Mouse (Mus musculus): ENCODE measurements around the gene Metap1. TPM values are rescaled to one million over a fixed set of nuclear protein-coding genes. Genes with fewer than 3 reads are reported as not detected.
"Not testable (repeated sequence)": the region's sequence is repeated elsewhere in the genome, so short reads cannot be mapped to it uniquely, and the experiment has no call there.

Metap1 gene
- polyA plus RNA-seq, 1 experiment from 2014 or later = 45.7 TPM

GRCm38 (mm10) chr3:138488584-138489326 lies 560 bp downstream of the Metap1 start:
- WGBS = under 1% methylated on average over 50 of the region's 61 CpGs
- Histone ChIP-seq H3K4me3 (ENCODE audit: low read length) (peak overlapping the region; percentile 65), H3K27ac (ENCODE audit: low read depth, low read length) (peak overlapping the region; percentile 57), H3K27me3 (replicated peaks; ENCODE audit: control insufficient read depth, insufficient read depth, low read length) (no peaks in the 10 kb centered on the region), H3K36me3 (ENCODE audit: control insufficient read depth, insufficient read depth, low read length) (peaks cover 7% of the 10 kb centered on the region), H3K4me2 (ENCODE audit: low read length) (peak overlapping the region; percentile 86), H3K9me3 (ENCODE audit: control insufficient read depth, low read length) (no peaks in the 10 kb centered on the region), H3K9ac (ENCODE audit: low read depth, low read length) (peak overlapping the region; percentile 82), H3K4me1 (ENCODE audit: control insufficient read depth, insufficient read depth, low read depth, low read length) (peaks cover 12% of the 10 kb centered on the region)
- ATAC-seq = no peak

DNA sequence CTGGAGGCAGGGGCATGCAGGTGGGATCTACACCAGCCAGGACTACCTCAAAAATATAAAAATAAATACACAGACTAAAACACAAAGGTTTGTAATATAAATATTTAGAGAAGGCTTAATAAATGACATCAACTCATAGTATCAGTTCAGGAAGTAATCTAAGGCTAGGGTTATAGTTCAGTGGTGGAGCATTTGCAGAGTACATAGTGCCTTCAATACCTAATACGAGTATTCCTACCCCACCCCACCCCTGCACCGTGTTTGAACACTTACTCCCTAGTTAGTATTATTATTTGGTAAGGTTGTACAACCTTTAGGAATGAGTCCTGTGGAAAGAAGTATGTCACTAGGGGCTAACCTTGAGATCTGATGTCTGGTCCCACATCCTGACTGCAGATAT lies 6.1 kb downstream of the Metap1 start:
- H3K9me3 ChIP-seq (ENCODE audit: control insufficient read depth, low read length) = no peaks in the 10 kb centered on the region
- no peak overlapping the region for H3K9ac ChIP-seq (ENCODE audit: low read depth, low read length)
- 89% methylated on average over 2 of the region's 2 CpGs for WGBS

DNA sequence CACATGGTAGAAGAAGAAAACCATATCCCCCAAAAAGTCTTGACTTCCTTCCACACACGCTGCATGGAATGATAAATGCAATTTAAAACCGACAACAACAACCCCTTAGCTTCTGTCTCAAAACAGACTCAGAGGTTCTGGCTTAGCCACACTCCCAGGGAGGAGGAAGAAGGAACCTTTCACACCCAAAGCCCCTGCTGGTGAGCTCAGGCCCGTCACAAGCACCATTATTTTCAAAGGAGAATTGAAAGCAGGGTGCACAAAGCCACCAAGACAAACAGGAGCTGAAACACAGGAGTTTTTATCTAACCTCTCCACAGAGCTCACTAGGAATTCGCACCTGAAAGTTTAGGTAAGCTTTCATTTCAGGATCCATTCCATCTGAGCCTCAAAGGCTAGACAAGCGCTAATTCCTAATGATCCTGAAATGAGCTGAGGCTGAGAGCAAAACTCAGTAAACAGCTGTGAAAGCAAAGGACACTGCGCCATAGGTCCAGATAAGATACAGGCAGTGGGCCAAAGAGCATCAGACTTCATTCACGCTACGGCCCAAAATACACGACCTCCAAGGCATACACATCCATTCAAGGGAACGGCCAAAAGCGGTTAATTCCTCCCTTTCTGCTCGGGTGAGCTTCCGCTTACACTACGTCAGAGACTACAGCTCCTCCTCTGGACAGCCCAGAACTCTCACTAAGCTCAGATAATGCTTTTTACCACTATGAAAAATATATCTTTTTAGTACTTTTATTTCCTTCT lies 7.6 kb downstream of the Metap1 start:
- Histone ChIP-seq H3K9me3 (ENCODE audit: control insufficient read depth, low read length) (no peaks in the 10 kb centered on the region), H3K27ac (ENCODE audit: low read depth, low read length) (no peak overlapping the region), H3K4me2 (ENCODE audit: low read length) (no peak overlapping the region), H3K36me3 (ENCODE audit: control insufficient read depth, insufficient read depth, low read length) (peaks cover 11% of the 10 kb centered on the region), H3K4me1 (ENCODE audit: control insufficient read depth, insufficient read depth, low read depth, low read length) (no peaks in the 10 kb centered on the region), H3K4me3 (ENCODE audit: low read length) (no peak overlapping the region), H3K27me3 (replicated peaks; ENCODE audit: control insufficient read depth, insufficient read depth, low read length) (no peaks in the 10 kb centered on the region), H3K9ac (ENCODE audit: low read depth, low read length) (no peak overlapping the region)
- WGBS = 59% methylated on average over 14 of the region's 14 CpGs
- no peak for ATAC-seq

More for the DNA sequence above, 6.1 kb downstream of the Metap1 start:
- Histone ChIP-seq H3K27me3 (replicated peaks; ENCODE audit: control insufficient read depth, insufficient read depth, low read length) (no peaks in the 10 kb centered on the region), H3K4me2 (ENCODE audit: low read length) (no peak overlapping the region), H3K27ac (ENCODE audit: low read depth, low read length) (no peak overlapping the region), H3K4me1 (ENCODE audit: control insufficient read depth, insufficient read depth, low read depth, low read length) (peaks cover 8% of the 10 kb centered on the region), H3K4me3 (ENCODE audit: low read length) (no peak overlapping the region), H3K36me3 (ENCODE audit: control insufficient read depth, insufficient read depth, low read length) (peaks cover 11% of the 10 kb centered on the region)
- no peak for ATAC-seq

GRCm38 (mm10) chr3:138479489-138479888 lies 9.8 kb downstream of the Metap1 start:
- 94% methylated on average over 8 of the region's 8 CpGs for WGBS
- H3K9me3 ChIP-seq (ENCODE audit: control insufficient read depth, low read length) = no peaks in the 10 kb centered on the region
- H3K27ac ChIP-seq (ENCODE audit: low read depth, low read length) = no peak overlapping the region
- no peak for ATAC-seq
- no peaks in the 10 kb centered on the region for H3K27me3 ChIP-seq (replicated peaks; ENCODE audit: control insufficient read depth, insufficient read depth, low read length)
- H3K4me1 ChIP-seq (ENCODE audit: control insufficient read depth, insufficient read depth, low read depth, low read length) = no peaks in the 10 kb centered on the region
- no peak overlapping the region for H3K4me2 ChIP-seq (ENCODE audit: low read length)
- H3K36me3 ChIP-seq (ENCODE audit: control insufficient read depth, insufficient read depth, low read length) = peaks cover 5% of the 10 kb centered on the region
- H3K9ac ChIP-seq (ENCODE audit: low read depth, low read length) = no peak overlapping the region
- H3K4me3 ChIP-seq (ENCODE audit: low read length) = no peak overlapping the region

DNA sequence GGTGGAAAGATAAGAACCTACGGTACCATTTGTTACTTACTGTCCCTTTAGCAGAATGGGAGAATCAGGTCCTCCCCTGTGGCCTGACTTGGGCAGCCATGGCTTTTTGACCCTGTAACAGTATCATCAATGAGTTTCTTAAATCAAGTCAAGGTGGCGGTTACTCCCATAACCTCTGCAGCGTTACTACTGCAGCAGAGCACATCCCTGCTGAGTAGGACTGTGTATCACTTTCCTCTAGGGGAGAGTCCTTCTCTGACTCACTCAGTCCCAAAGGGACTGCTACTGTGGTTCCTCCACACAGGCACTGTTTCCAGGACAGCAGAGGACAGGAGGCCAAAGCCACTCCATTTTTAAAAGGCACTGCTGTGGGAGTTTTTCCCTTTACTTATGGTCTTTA lies 18.2 kb downstream of the Metap1 start:
- 87% methylated on average over 3 of the region's 3 CpGs for WGBS
- no peak overlapping the region for H3K27ac ChIP-seq (ENCODE audit: low read depth, low read length)
- no peaks in the 10 kb centered on the region for H3K9me3 ChIP-seq (ENCODE audit: control insufficient read depth, low read length)
- peaks cover 17% of the 10 kb centered on the region for H3K36me3 ChIP-seq (ENCODE audit: control insufficient read depth, insufficient read depth, low read length)
- no peak overlapping the region for H3K4me2 ChIP-seq (ENCODE audit: low read length)
- H3K4me1 ChIP-seq (ENCODE audit: control insufficient read depth, insufficient read depth, low read depth, low read length) = no peaks in the 10 kb centered on the region
- no peak overlapping the region for H3K4me3 ChIP-seq (ENCODE audit: low read length)
- H3K27me3 ChIP-seq (replicated peaks; ENCODE audit: control insufficient read depth, insufficient read depth, low read length) = no peaks in the 10 kb centered on the region
- no peak overlapping the region for H3K9ac ChIP-seq (ENCODE audit: low read depth, low read length)
- ATAC-seq = no peak

DNA sequence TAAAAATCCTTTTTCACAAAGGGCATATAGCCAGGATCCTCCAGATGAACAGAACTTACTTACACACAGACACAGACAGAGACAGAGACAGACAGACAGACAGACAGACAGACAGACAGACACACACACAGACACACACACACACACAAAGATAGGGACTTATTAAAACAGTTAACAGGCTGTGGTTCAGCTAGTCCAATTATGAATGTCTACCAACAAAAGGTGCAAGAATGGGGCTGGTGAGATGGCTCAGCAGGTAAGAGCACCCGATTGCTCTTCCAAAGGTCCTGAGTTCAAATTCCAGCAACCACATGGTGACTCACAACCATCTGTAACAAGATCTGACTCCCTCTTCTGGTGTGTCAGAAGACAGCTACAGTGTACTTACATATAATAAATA lies 22.7 kb downstream of the Metap1 start:
- 93% methylated on average over 1 of the region's 1 CpGs for WGBS
- H3K4me1 ChIP-seq (ENCODE audit: control insufficient read depth, insufficient read depth, low read depth, low read length); H3K4me3 ChIP-seq (ENCODE audit: low read length); H3K9ac ChIP-seq (ENCODE audit: low read depth, low read length); H3K27ac ChIP-seq (ENCODE audit: low read depth, low read length); H3K9me3 ChIP-seq (ENCODE audit: control insufficient read depth, low read length); H3K27me3 ChIP-seq (replicated peaks; ENCODE audit: control insufficient read depth, insufficient read depth, low read length); H3K4me2 ChIP-seq (ENCODE audit: low read length); ATAC-seq: not testable (repeated sequence)
- H3K36me3 ChIP-seq (ENCODE audit: control insufficient read depth, insufficient read depth, low read length) = peaks cover 24% of the 10 kb centered on the region

- WGBS = 83% methylated on average over 16 of the region's 16 CpGs
- ATAC-seq = no peak
- Histone ChIP-seq H3K36me3 (ENCODE audit: control insufficient read depth, insufficient read depth, low read length) (peaks cover 27% of the 10 kb centered on the region), H3K4me3 (ENCODE audit: low read length) (no peak overlapping the region), H3K27me3 (replicated peaks; ENCODE audit: control insufficient read depth, insufficient read depth, low read length) (no peaks in the 10 kb centered on the region), H3K4me2 (ENCODE audit: low read length) (no peak overlapping the region), H3K4me1 (ENCODE audit: control insufficient read depth, insufficient read depth, low read depth, low read length) (no peaks in the 10 kb centered on the region), H3K9ac (ENCODE audit: low read depth, low read length) (no peak overlapping the region), H3K9me3 (ENCODE audit: control insufficient read depth, low read length) (no peaks in the 10 kb centered on the region), H3K27ac (ENCODE audit: low read depth, low read length) (no peak overlapping the region)
Measured at GRCm38 (mm10) chr3:138464573-138465147, 24.7 kb downstream of the Metap1 start.

DNA sequence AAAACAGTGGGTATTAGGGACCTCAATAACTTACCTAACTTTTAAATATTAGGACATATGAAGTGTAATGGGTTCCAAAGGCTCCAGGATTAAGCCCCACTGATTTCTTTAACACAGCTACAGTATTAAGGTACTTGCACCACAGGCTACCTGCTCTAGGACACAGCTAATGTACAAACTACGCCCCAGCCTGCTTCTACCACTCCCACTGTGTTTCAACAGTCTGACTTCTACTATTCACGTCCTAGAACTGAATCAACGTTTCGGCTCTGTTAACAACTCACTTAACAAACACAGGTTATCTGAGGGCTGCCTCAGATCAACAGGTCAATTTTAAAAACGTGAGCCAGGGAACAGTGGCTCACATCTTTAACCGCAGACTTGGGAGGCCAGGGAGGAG lies 25.5 kb downstream of the Metap1 start:
- Histone ChIP-seq H3K27me3 (replicated peaks; ENCODE audit: control insufficient read depth, insufficient read depth, low read length) (no peaks in the 10 kb centered on the region), H3K9ac (ENCODE audit: low read depth, low read length) (no peak overlapping the region), H3K4me1 (ENCODE audit: control insufficient read depth, insufficient read depth, low read depth, low read length) (no peaks in the 10 kb centered on the region), H3K9me3 (ENCODE audit: control insufficient read depth, low read length) (no peaks in the 10 kb centered on the region), H3K36me3 (ENCODE audit: control insufficient read depth, insufficient read depth, low read length) (peaks cover 32% of the 10 kb centered on the region), H3K27ac (ENCODE audit: low read depth, low read length) (no peak overlapping the region), H3K4me2 (ENCODE audit: low read length) (no peak overlapping the region), H3K4me3 (ENCODE audit: low read length) (no peak overlapping the region)
- ATAC-seq = no peak
- 91% methylated on average over 6 of the region's 6 CpGs for WGBS

DNA sequence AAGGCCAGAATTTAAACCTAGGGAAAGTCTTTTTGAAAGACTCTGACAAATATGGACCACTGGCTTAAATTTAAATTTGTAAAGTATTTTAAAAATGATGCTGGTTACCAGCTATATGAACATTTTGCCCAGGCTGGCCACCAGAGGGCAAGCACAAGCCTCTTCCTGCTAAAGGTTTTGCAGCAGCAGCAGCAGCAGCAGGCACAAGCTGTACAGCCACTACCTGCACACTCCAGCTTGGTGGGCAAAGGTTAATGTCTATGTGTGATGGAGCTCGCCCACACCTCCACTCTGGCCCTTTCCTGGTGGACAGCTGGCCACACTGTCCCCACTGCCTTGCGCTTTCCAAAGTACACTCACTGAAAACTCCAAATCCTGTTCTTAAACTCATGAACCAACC lies 26.2 kb downstream of the Metap1 start:
- Histone ChIP-seq H3K4me3 (ENCODE audit: low read length) (no peak overlapping the region), H3K4me1 (ENCODE audit: control insufficient read depth, insufficient read depth, low read depth, low read length) (no peaks in the 10 kb centered on the region), H3K36me3 (ENCODE audit: control insufficient read depth, insufficient read depth, low read length) (peaks cover 30% of the 10 kb centered on the region), H3K27me3 (replicated peaks; ENCODE audit: control insufficient read depth, insufficient read depth, low read length) (no peaks in the 10 kb centered on the region), H3K27ac (ENCODE audit: low read depth, low read length) (no peak overlapping the region), H3K9me3 (ENCODE audit: control insufficient read depth, low read length) (no peaks in the 10 kb centered on the region), H3K4me2 (ENCODE audit: low read length) (no peak overlapping the region), H3K9ac (ENCODE audit: low read depth, low read length) (no peak overlapping the region)
- 85% methylated on average over 2 of the region's 2 CpGs for WGBS
- peak; percentile 63; the same call in 1 of the 2 replicates for ATAC-seq

All from hindbrain, embryonic 16.5 days (tissue).